ENCODE assay signal across 11 mouse cellular contexts in the genomic region with DNA sequence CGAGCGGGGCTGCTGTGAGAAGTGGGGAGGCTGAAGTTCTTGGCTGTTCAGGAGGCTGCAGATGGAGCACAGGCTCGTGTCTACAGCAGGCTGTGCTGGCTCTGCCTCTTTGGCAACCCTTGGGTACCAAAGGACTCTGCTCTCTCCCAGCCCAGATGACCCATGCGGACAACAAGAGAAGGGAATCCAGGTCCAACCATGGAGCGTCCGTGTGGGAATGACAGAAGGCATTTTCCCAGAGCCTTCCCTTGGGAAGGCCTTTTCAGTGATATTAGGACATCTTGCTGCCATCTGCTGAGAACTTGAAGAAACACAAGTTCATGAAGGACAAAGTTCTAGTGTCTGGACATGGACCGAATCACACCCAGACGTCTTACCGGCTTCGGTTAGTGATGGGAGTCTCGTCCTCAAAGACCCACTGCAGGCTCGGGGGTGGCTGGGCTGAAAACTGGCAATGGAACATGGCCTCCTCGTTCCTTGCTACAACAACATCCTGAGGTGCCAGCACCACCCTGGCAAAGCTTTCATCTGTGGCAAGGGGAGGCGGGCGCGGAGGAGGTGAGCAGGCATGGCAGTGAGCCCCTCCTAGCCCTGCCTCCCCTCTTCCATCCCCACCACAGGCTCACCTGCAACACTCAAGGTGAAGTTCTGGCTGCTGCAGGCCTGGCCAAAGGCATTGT. TPM values are rescaled to one million over a fixed set of nuclear protein-coding genes. Genes with fewer than 3 reads are reported as not detected.
DNase-seq lines count a peak whose midpoint lies in the region; ATAC-seq and TF ChIP-seq lines count a peak whose summit lies in the region.
"Had no signal": no experiment of that assay in that cellular context is flagged by ENCODE, and none has a peak within 500 bp of the region (broad histone marks: within the 10 kb centered on the region; RNA-seq: fewer than 3 reads in every experiment).

No protein-coding gene starts in this region.

- H3K27ac ChIP-seq in kidney, postnatal 0 days = no peak overlapping the region
- H3K27ac ChIP-seq in kidney, embryonic 16.5 days (ENCODE audit: low read length) = no peak overlapping the region
- H3K27ac ChIP-seq in MEL (ENCODE audit: control insufficient read depth, low read depth, low read length) = peak overlapping the region; percentile 88
- H3K27ac ChIP-seq in bone marrow macrophage, adult 2 months (ENCODE audit: insufficient read depth, low read depth, low read length) = no peak overlapping the region
- H3K27ac ChIP-seq in intestine, postnatal 0 days (ENCODE audit: low read depth, low read length) = peak overlapping the region; percentile 21; the same call in 1 of the 2 replicates
- H3K27ac ChIP-seq in neural tube, embryonic 15.5 days (replicated peaks) = no peak overlapping the region
- H3K27ac ChIP-seq: heart, embryonic 13.5 days; hindbrain, embryonic 13.5 days had no signal

- WGBS in kidney, postnatal 0 days = 85% methylated on average over 16 of the region's 16 CpGs
- WGBS in kidney, embryonic 16.5 days = 88% methylated on average over 16 of the region's 16 CpGs
- WGBS in intestine, postnatal 0 days = 87% methylated on average over 16 of the region's 16 CpGs
- WGBS in neural tube, embryonic 15.5 days = 91% methylated on average over 16 of the region's 16 CpGs

- no peak for DNase-seq in kidney, postnatal 0 days (ENCODE audit: low spot score)
- DNase-seq in MEL (ENCODE audit: low read depth, low spot score) = no peak
- no peak for DNase-seq in right cerebral cortex, postnatal 10 days (ENCODE audit: low spot score in 2 of 2)

- TF ChIP-seq RAD21 in MEL (IDR thresholded peaks at IDR 0.05; ENCODE audit: low read depth, low read length) = no peak; the same call in 1 of the 2 replicates

- H3K4me2 ChIP-seq in kidney, postnatal 0 days (ENCODE audit: low read length) = no peak overlapping the region
- H3K4me2 ChIP-seq in kidney, embryonic 16.5 days (replicated peaks; ENCODE audit: low read depth, low read length) = no peak overlapping the region
- H3K4me2 ChIP-seq in intestine, postnatal 0 days (replicated peaks; ENCODE audit: low read depth) = no peak overlapping the region
- no peak overlapping the region for H3K4me2 ChIP-seq in neural tube, embryonic 15.5 days
- H3K4me2 ChIP-seq: heart, embryonic 13.5 days; hindbrain, embryonic 13.5 days had no signal

- TF ChIP-seq POLR2A in MEL (IDR thresholded peaks at IDR 0.05; ENCODE audit: control insufficient read depth in 1 of 2, insufficient read depth in 1 of 2, low read depth in 1 of 2, low read length in 2 of 2, poor library complexity in 1 of 2) = no peak
- no peak for TF ChIP-seq POLR2A in bone marrow macrophage, adult 2 months (IDR thresholded peaks at IDR 0.05; ENCODE audit: borderline replicate concordance, low read depth, low read length)

- no peaks in the 10 kb centered on the region for H3K4me1 ChIP-seq in kidney, postnatal 0 days (replicated peaks; ENCODE audit: insufficient read depth, low read length)
- peaks cover 4% of the 10 kb centered on the region for H3K4me1 ChIP-seq in kidney, embryonic 16.5 days (ENCODE audit: insufficient read depth, low read length)
- H3K4me1 ChIP-seq in MEL (ENCODE audit: control insufficient read depth in 1 of 2, insufficient read depth in 2 of 2, low read length in 2 of 2) = peaks cover 7 to 18% of the 10 kb centered on the region in 2 experiments; a peak in 3 of 4 replicates
- peaks cover 10% of the 10 kb centered on the region; the same call in 1 of the 2 replicates for H3K4me1 ChIP-seq in bone marrow macrophage, adult 2 months (ENCODE audit: control insufficient read depth, insufficient read depth, low read length)
- no peaks in the 10 kb centered on the region; the same call in 1 of the 2 replicates for H3K4me1 ChIP-seq in intestine, postnatal 0 days (replicated peaks; ENCODE audit: control insufficient read depth, insufficient read depth, low read length)
- H3K4me1 ChIP-seq in neural tube, embryonic 15.5 days = peaks cover 12% of the 10 kb centered on the region

- no peaks in the 10 kb centered on the region for H3K79me2 ChIP-seq in MEL (ENCODE audit: control insufficient read depth, insufficient read depth, low read length, poor library complexity)

- no peaks in the 10 kb centered on the region for H3K9me3 ChIP-seq in kidney, postnatal 0 days (replicated peaks; ENCODE audit: low read length)
- no peaks in the 10 kb centered on the region for H3K9me3 ChIP-seq in kidney, embryonic 16.5 days (ENCODE audit: low read length)
- no peaks in the 10 kb centered on the region for H3K9me3 ChIP-seq in MEL (replicated peaks; ENCODE audit: insufficient read depth, low read length)
- no peaks in the 10 kb centered on the region for H3K9me3 ChIP-seq in intestine, postnatal 0 days (ENCODE audit: control insufficient read depth)
- H3K9me3 ChIP-seq in neural tube, embryonic 15.5 days (replicated peaks) = no peaks in the 10 kb centered on the region
- H3K9me3 ChIP-seq: heart, embryonic 13.5 days; hindbrain, embryonic 13.5 days had no signal

- H3K27me3 ChIP-seq in kidney, postnatal 0 days (ENCODE audit: insufficient read depth, low read length) = no peaks in the 10 kb centered on the region
- H3K27me3 ChIP-seq in kidney, embryonic 16.5 days (ENCODE audit: insufficient read depth, low read length) = no peaks in the 10 kb centered on the region
- no peaks in the 10 kb centered on the region; a peak in 1 of 4 replicates for H3K27me3 ChIP-seq in MEL (ENCODE audit: control insufficient read depth in 1 of 2, insufficient read depth in 2 of 2, low read length in 2 of 2)
- H3K27me3 ChIP-seq in intestine, postnatal 0 days (replicated peaks; ENCODE audit: control insufficient read depth, insufficient read depth, low read length) = no peaks in the 10 kb centered on the region
- no peaks in the 10 kb centered on the region for H3K27me3 ChIP-seq in neural tube, embryonic 15.5 days (replicated peaks)
- H3K27me3 ChIP-seq: heart, embryonic 13.5 days; hindbrain, embryonic 13.5 days had no signal

- TF ChIP-seq EP300 in MEL (IDR thresholded peaks at IDR 0.05; ENCODE audit: low read depth in 1 of 2, low read length in 2 of 2) = no peak

- ATAC-seq in kidney, postnatal 0 days (replicated peaks; ENCODE audit: low FRiP score, low read depth) = no peak
- no peak for ATAC-seq in kidney, embryonic 16.5 days (ENCODE audit: low FRiP score, low TSS enrichment)
- ATAC-seq in intestine, postnatal 0 days = no peak
- no peak for ATAC-seq in neural tube, embryonic 15.5 days (ENCODE audit: low FRiP score)
- ATAC-seq: activated CD4-positive, CD25-positive, alpha-beta regulatory T cell, adult 4 months had no signal

- peaks cover 36% of the 10 kb centered on the region for H3K36me3 ChIP-seq in kidney, postnatal 0 days (ENCODE audit: insufficient read depth, low read length)
- H3K36me3 ChIP-seq in kidney, embryonic 16.5 days (ENCODE audit: insufficient read depth, low read length) = peaks cover 54% of the 10 kb centered on the region
- H3K36me3 ChIP-seq in MEL (ENCODE audit: control insufficient read depth in 1 of 2, insufficient read depth in 2 of 2, low read length in 2 of 2) = peaks cover 0 to 6% of the 10 kb centered on the region in 2 experiments; a peak in 1 of 4 replicates
- H3K36me3 ChIP-seq in intestine, postnatal 0 days (ENCODE audit: control insufficient read depth, insufficient read depth) = peaks cover 25% of the 10 kb centered on the region
- peaks cover 49% of the 10 kb centered on the region for H3K36me3 ChIP-seq in neural tube, embryonic 15.5 days

- peak; percentile 25; the same call in 1 of the 2 replicates for TF ChIP-seq CTCF in kidney, postnatal 0 days (IDR thresholded peaks at IDR 0.05; ENCODE audit: low read depth)
- TF ChIP-seq CTCF in MEL (IDR thresholded peaks at IDR 0.05 in 2 of 3, conservative IDR thresholded peaks at IDR 0.05 in 1 of 3; ENCODE audit: control insufficient read depth in 1 of 3, insufficient read depth in 1 of 3, low read depth in 2 of 3, low read length in 3 of 3, poor library complexity in 1 of 3, severe bottlenecking in 1 of 3) = peak in 1 of 3 experiments; percentile 22; a peak in 1 of 6 replicates
- TF ChIP-seq CTCF in bone marrow macrophage, adult 2 months (IDR thresholded peaks at IDR 0.05; ENCODE audit: low read depth, low read length) = 0 out of 2 replicates have a peak, but pooled peaks have one; percentile 17
- TF ChIP-seq CTCF in intestine, postnatal 0 days (IDR thresholded peaks at IDR 0.05; ENCODE audit: low read depth) = peak; percentile 47

- no peak overlapping the region for H3K9ac ChIP-seq in kidney, postnatal 0 days (ENCODE audit: low read depth, low read length)
- no peak overlapping the region for H3K9ac ChIP-seq in kidney, embryonic 16.5 days (replicated peaks; ENCODE audit: low read length)
- H3K9ac ChIP-seq in MEL (ENCODE audit: control insufficient read depth, low read depth, low read length, poor library complexity, severe bottlenecking) = peak overlapping the region; percentile 62
- no peak overlapping the region for H3K9ac ChIP-seq in intestine, postnatal 0 days (ENCODE audit: low read depth, low read length)
- no peak overlapping the region for H3K9ac ChIP-seq in neural tube, embryonic 15.5 days (replicated peaks)
- H3K9ac ChIP-seq: heart, embryonic 13.5 days; hindbrain, embryonic 13.5 days had no signal

- H3K4me3 ChIP-seq in kidney, postnatal 0 days (replicated peaks; ENCODE audit: low read depth, low read length) = no peak overlapping the region
- no peak overlapping the region for H3K4me3 ChIP-seq in kidney, embryonic 16.5 days (ENCODE audit: low read length)
- H3K4me3 ChIP-seq in MEL (ENCODE audit: control insufficient read depth in 1 of 2, insufficient read depth in 1 of 2, low read depth in 2 of 2, low read length in 2 of 2) = 0 out of 4 replicates have a peak overlapping the region, but pooled peaks of 1 of the 2 experiments have one; percentile 45
- no peak overlapping the region for H3K4me3 ChIP-seq in bone marrow macrophage, adult 2 months (ENCODE audit: insufficient read depth, low read length)
- H3K4me3 ChIP-seq in intestine, postnatal 0 days (ENCODE audit: low read depth, low read length) = no peak overlapping the region
- no peak overlapping the region for H3K4me3 ChIP-seq in neural tube, embryonic 15.5 days (replicated peaks)
- H3K4me3 ChIP-seq: heart, embryonic 13.5 days; hindbrain, embryonic 13.5 days had no signal

RNA-seq across cellular contexts. Expression of a gene that starts 33.8 kb away (rescaled TPM):
- 5.5 and 6.0 TPM in 2 replicates for polyA plus RNA-seq in kidney, postnatal 0 days (2015; fragmentation: Nextera tagmentation; extraction: Ambion mirVana)
- 8.2 and 9.3 TPM in 2 replicates for polyA plus RNA-seq in kidney, embryonic 16.5 days (2015; fragmentation: Nextera tagmentation; extraction: Ambion mirVana)
- total RNA-seq in MEL (2012; rRNA removed) = 38.9 and 43.9 TPM in 2 replicates
- 100 to 1,000 TPM in 1 of 2 experiments, not detected in 1; 114 TPM for polyA plus RNA-seq in MEL (2012; ENCODE audit: insufficient read depth in 1 of 2, insufficient read length in 2 of 2, low read depth in 1 of 2, low replicate concordance in 2 of 2, missing spikeins in 1 of 2)
- polyA plus RNA-seq in bone marrow macrophage, adult 2 months (2012; ENCODE audit: insufficient read depth, insufficient read length, missing spikeins) = 28.9 and 44.2 TPM in 2 replicates
- polyA plus RNA-seq in intestine, postnatal 0 days (2015; fragmentation: Nextera tagmentation; extraction: Ambion mirVana) = 5.1 and 5.2 TPM in 2 replicates
- polyA plus RNA-seq in neural tube, embryonic 15.5 days (2015; fragmentation: Nextera tagmentation; extraction: Ambion mirVana) = 2.5 and 6.4 TPM in 2 replicates

RNA-seq across cellular contexts. Expression of a gene that starts 39.5 kb away (rescaled TPM):
- 94.0 and 103 TPM in 2 replicates for polyA plus RNA-seq in kidney, postnatal 0 days (2015; fragmentation: Nextera tagmentation; extraction: Ambion mirVana)
- 153 and 157 TPM in 2 replicates for polyA plus RNA-seq in kidney, embryonic 16.5 days (2015; fragmentation: Nextera tagmentation; extraction: Ambion mirVana)
- 0.04 and 0.39 TPM in 2 replicates for total RNA-seq in MEL (2012; rRNA removed)
- under 1 TPM in 1 of 2 experiments, not detected in 1; 0.10 TPM for polyA plus RNA-seq in MEL (2012; ENCODE audit: insufficient read depth in 1 of 2, insufficient read length in 2 of 2, low read depth in 1 of 2, low replicate concordance in 2 of 2, missing spikeins in 1 of 2)
- 0.43 and 0.56 TPM in 2 replicates for polyA plus RNA-seq in bone marrow macrophage, adult 2 months (2012; ENCODE audit: insufficient read depth, insufficient read length, missing spikeins)
- 13.7 and 14.7 TPM in 2 replicates for polyA plus RNA-seq in intestine, postnatal 0 days (2015; fragmentation: Nextera tagmentation; extraction: Ambion mirVana)
- polyA plus RNA-seq in neural tube, embryonic 15.5 days (2015; fragmentation: Nextera tagmentation; extraction: Ambion mirVana) = 29.3 and 41.7 TPM in 2 replicates
- total RNA-seq: monocyte, adult 5-6 weeks had no signal

RNA-seq across cellular contexts. Expression of a gene that starts 43.6 kb away (rescaled TPM):
- polyA plus RNA-seq in kidney, postnatal 0 days (2015; fragmentation: Nextera tagmentation; extraction: Ambion mirVana) = 6.0 and 6.5 TPM in 2 replicates
- polyA plus RNA-seq in kidney, embryonic 16.5 days (2015; fragmentation: Nextera tagmentation; extraction: Ambion mirVana) = 6.5 TPM in 2 replicates
- total RNA-seq in MEL (2012; rRNA removed) = 3.6 TPM in 2 replicates
- 10 to 100 TPM in 1 of 2 experiments, not detected in 1; 10.7 TPM for polyA plus RNA-seq in MEL (2012; ENCODE audit: insufficient read depth in 1 of 2, insufficient read length in 2 of 2, low read depth in 1 of 2, low replicate concordance in 2 of 2, missing spikeins in 1 of 2)
- 27.7 and 46.3 TPM in 2 replicates for polyA plus RNA-seq in bone marrow macrophage, adult 2 months (2012; ENCODE audit: insufficient read depth, insufficient read length, missing spikeins)
- 1.3 and 2.0 TPM in 2 replicates for polyA plus RNA-seq in intestine, postnatal 0 days (2015; fragmentation: Nextera tagmentation; extraction: Ambion mirVana)
- 17.3 and 22.6 TPM in 2 replicates for polyA plus RNA-seq in neural tube, embryonic 15.5 days (2015; fragmentation: Nextera tagmentation; extraction: Ambion mirVana)

RNA-seq across cellular contexts. Expression of a gene that starts 56.0 kb away (rescaled TPM):
- polyA plus RNA-seq in kidney, postnatal 0 days (2015; fragmentation: Nextera tagmentation; extraction: Ambion mirVana) = 47.6 and 50.4 TPM in 2 replicates
- polyA plus RNA-seq in kidney, embryonic 16.5 days (2015; fragmentation: Nextera tagmentation; extraction: Ambion mirVana) = 49.7 and 58.0 TPM in 2 replicates
- 4.6 and 5.4 TPM in 2 replicates for total RNA-seq in MEL (2012; rRNA removed)
- 1 to 10 TPM in 1 of 2 experiments, not detected in 1; 9.5 TPM for polyA plus RNA-seq in MEL (2012; ENCODE audit: insufficient read depth in 1 of 2, insufficient read length in 2 of 2, low read depth in 1 of 2, low replicate concordance in 2 of 2, missing spikeins in 1 of 2)
- 45.3 and 48.8 TPM in 2 replicates for polyA plus RNA-seq in bone marrow macrophage, adult 2 months (2012; ENCODE audit: insufficient read depth, insufficient read length, missing spikeins)
- polyA plus RNA-seq in intestine, postnatal 0 days (2015; fragmentation: Nextera tagmentation; extraction: Ambion mirVana) = 102 and 107 TPM in 2 replicates
- 31.8 and 32.3 TPM in 2 replicates for polyA plus RNA-seq in neural tube, embryonic 15.5 days (2015; fragmentation: Nextera tagmentation; extraction: Ambion mirVana)

RNA-seq across cellular contexts. Expression of a gene that starts 56.3 kb away (rescaled TPM):
- polyA plus RNA-seq in kidney, postnatal 0 days (2015; fragmentation: Nextera tagmentation; extraction: Ambion mirVana) = 144 and 157 TPM in 2 replicates
- 118 and 123 TPM in 2 replicates for polyA plus RNA-seq in kidney, embryonic 16.5 days (2015; fragmentation: Nextera tagmentation; extraction: Ambion mirVana)
- 224 and 237 TPM in 2 replicates for total RNA-seq in MEL (2012; rRNA removed)
- polyA plus RNA-seq in MEL (2012; ENCODE audit: insufficient read depth in 1 of 2, insufficient read length in 2 of 2, low read depth in 1 of 2, low replicate concordance in 2 of 2, missing spikeins in 1 of 2) = 100 to 1,000 TPM in 1 of 2 experiments, not detected in 1; 207 TPM
- 38.2 and 39.9 TPM in 2 replicates for polyA plus RNA-seq in bone marrow macrophage, adult 2 months (2012; ENCODE audit: insufficient read depth, insufficient read length, missing spikeins)
- 138 and 139 TPM in 2 replicates for polyA plus RNA-seq in intestine, postnatal 0 days (2015; fragmentation: Nextera tagmentation; extraction: Ambion mirVana)
- 64.9 and 80.5 TPM in 2 replicates for polyA plus RNA-seq in neural tube, embryonic 15.5 days (2015; fragmentation: Nextera tagmentation; extraction: Ambion mirVana)

Comparison
In these comparisons a context has a peak if more than half of its experiments do, and no peak if none do; other contexts are left out.
1. H3K27ac ChIP-seq: peak in MEL (single experiment) and intestine, postnatal 0 days (single experiment); none in kidney, postnatal 0 days (single experiment), kidney, embryonic 16.5 days (single experiment), bone marrow macrophage, adult 2 months (single experiment) and neural tube, embryonic 15.5 days (single experiment).